Mouse (Mus musculus): ENCODE data around the gene Nxf1.

- no peak for TF ChIP-seq CTCF (IDR thresholded peaks at IDR 0.05; ENCODE audit: low read depth)
- no peak for TF ChIP-seq EP300 (IDR thresholded peaks at IDR 0.05; ENCODE audit: low read depth)
These were observed 8.7 kb downstream of the Nxf1 start for GRCm38 (mm10) chr19:8765562-8765961.
